Mouse (Mus musculus): ENCODE data around the gene Atp8b3. TPM values are rescaled to one million over a fixed set of nuclear protein-coding genes. Genes with fewer than 3 reads are reported as not detected.
A peak's percentile ranks its signal among the peaks of the same experiment; 100 is the strongest.

Gene Atp8b3
- polyA plus RNA-seq, 1 experiment from 2014 or later, result 0.10 TPM

- Histone ChIP-seq H3K9ac (replicated peaks; ENCODE audit: low read depth) (no peak overlapping the region), H3K4me2 (replicated peaks; ENCODE audit: low read depth, low read length) (0 out of 2 replicates have a peak overlapping the region, but pooled peaks have one; percentile 17), H3K4me1 (ENCODE audit: insufficient read depth, low read depth, low read length) (no peaks in the 10 kb centered on the region), H3K36me3 (ENCODE audit: insufficient read depth, low read length) (no peaks in the 10 kb centered on the region), H3K27me3 (replicated peaks; ENCODE audit: insufficient read depth, low read length) (0 out of 2 replicates have a peak, but pooled peaks cover 3% of the 10 kb centered on the region), H3K27ac (ENCODE audit: low read length) (no peak overlapping the region), H3K4me3 (ENCODE audit: low read depth, low read length) (no peak overlapping the region), H3K9me3 (ENCODE audit: low read length) (no peaks in the 10 kb centered on the region)
- TF ChIP-seq CTCF (IDR thresholded peaks at IDR 0.05) (no peak), EP300 (IDR thresholded peaks at IDR 0.05) (no peak)
- DNase-seq (ENCODE audit: low spot score) (no peak), ATAC-seq (no peak)
- WGBS, result 19% methylated on average over 13 of the region's 13 CpGs
Observed at GRCm38 (mm10) chr10:80535711-80536110, 3.2 kb downstream of the Atp8b3 start.

DNA sequence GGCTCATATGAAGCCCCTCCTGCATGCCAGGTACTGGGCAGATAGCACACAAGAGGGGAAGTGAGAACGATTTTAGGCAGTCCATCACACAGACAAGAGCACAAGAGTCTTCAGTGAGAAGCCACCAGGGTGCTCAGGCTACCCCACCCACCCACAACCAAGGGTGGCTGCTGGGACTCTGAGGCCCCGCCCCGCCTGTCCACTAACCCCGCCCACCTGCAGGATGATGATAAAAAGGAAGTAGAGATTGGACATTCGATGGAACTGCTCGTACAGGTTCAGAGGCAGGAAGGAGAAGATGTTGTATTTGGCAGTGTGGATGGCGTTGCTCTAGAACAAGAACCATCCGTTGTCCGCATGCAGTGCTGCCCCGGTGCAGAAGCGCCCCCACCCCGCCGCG, 3.9 kb downstream of the Atp8b3 start:
- Histone ChIP-seq H3K4me3 (ENCODE audit: low read depth, low read length) (no peak overlapping the region), H3K9ac (replicated peaks; ENCODE audit: low read depth) (no peak overlapping the region), H3K36me3 (ENCODE audit: insufficient read depth, low read length) (no peaks in the 10 kb centered on the region), H3K9me3 (ENCODE audit: low read length) (no peaks in the 10 kb centered on the region), H3K27ac (ENCODE audit: low read length) (no peak overlapping the region), H3K27me3 (replicated peaks; ENCODE audit: insufficient read depth, low read length) (0 out of 2 replicates have a peak, but pooled peaks cover 3% of the 10 kb centered on the region), H3K4me2 (replicated peaks; ENCODE audit: low read depth, low read length) (0 out of 2 replicates have a peak overlapping the region, but pooled peaks have one; percentile 17), H3K4me1 (ENCODE audit: insufficient read depth, low read depth, low read length) (no peaks in the 10 kb centered on the region)
- WGBS, result 6% methylated on average over 14 of the region's 14 CpGs
- TF ChIP-seq CTCF (IDR thresholded peaks at IDR 0.05) (no peak), EP300 (IDR thresholded peaks at IDR 0.05) (no peak)
- DNase-seq (ENCODE audit: low spot score), result no peak
- ATAC-seq, result no peak

DNA sequence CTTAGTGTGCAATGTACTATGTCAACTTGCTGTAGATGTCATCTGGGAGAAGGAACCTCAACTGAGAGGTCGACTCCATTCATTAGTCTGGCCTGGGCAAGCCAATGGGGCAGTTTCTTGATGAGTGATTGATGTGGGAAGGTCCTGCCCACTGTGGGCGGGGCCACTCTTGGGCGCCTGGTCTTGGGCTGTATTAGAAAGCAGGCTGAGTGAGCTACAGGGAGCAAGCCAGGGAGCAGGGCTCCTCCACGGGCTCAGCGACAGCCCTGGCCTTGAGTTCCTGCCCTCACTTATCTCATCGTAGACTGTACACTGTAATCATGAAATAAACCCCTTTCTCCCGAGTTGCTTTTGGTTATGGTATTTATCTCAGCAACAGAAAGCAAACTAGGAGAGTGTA, 5.2 kb downstream of the Atp8b3 start:
- TF ChIP-seq EP300 (IDR thresholded peaks at IDR 0.05) (no peak), CTCF (IDR thresholded peaks at IDR 0.05) (no peak)
- H3K4me2 ChIP-seq (replicated peaks; ENCODE audit: low read depth, low read length), result no peak overlapping the region
- H3K27ac ChIP-seq (ENCODE audit: low read length), result no peak overlapping the region
- 0 out of 2 replicates have a peak, but pooled peaks cover 3% of the 10 kb centered on the region for H3K27me3 ChIP-seq (replicated peaks; ENCODE audit: insufficient read depth, low read length)
- no peaks in the 10 kb centered on the region for H3K36me3 ChIP-seq (ENCODE audit: insufficient read depth, low read length)
- H3K9me3 ChIP-seq (ENCODE audit: low read length), result no peaks in the 10 kb centered on the region
- no peaks in the 10 kb centered on the region for H3K4me1 ChIP-seq (ENCODE audit: insufficient read depth, low read depth, low read length)
- DNase-seq (ENCODE audit: low spot score) (no peak), ATAC-seq (peak; percentile 29; the same call in 1 of the 2 replicates)
- no peak overlapping the region for H3K4me3 ChIP-seq (ENCODE audit: low read depth, low read length)
- no peak overlapping the region for H3K9ac ChIP-seq (replicated peaks; ENCODE audit: low read depth)
- 15% methylated on average over 7 of the region's 7 CpGs for WGBS

DNA sequence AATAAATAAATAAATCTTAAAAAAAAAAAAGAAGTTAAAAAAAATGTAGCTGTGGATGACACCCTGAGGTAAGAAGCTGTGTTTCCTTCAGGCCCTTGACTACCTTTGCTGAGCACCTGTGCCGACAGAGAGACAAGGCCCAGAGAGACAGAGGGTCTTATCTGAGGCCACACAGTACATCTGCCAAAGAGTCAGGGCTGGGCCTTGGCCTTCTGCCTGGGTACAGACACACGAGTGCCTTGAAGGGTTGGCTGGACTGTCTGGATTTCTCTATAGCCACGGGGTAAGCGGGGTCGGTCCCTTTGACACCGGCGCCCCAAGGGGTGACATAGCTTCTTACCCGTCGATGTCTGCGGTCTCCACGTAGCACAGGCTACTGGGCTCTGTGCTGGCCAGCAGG, 6.1 kb downstream of the Atp8b3 start:
- no peaks in the 10 kb centered on the region for H3K36me3 ChIP-seq (ENCODE audit: insufficient read depth, low read length)
- H3K27me3 ChIP-seq (replicated peaks; ENCODE audit: insufficient read depth, low read length), result 0 out of 2 replicates have a peak, but pooled peaks cover 3% of the 10 kb centered on the region
- no peak for ATAC-seq
- H3K4me1 ChIP-seq (ENCODE audit: insufficient read depth, low read depth, low read length), result no peaks in the 10 kb centered on the region
- H3K4me2 ChIP-seq (replicated peaks; ENCODE audit: low read depth, low read length), result no peak overlapping the region
- no peak for TF ChIP-seq CTCF (IDR thresholded peaks at IDR 0.05)
- no peak for TF ChIP-seq EP300 (IDR thresholded peaks at IDR 0.05)
- H3K9ac ChIP-seq (replicated peaks; ENCODE audit: low read depth), result no peak overlapping the region
- DNase-seq (ENCODE audit: low spot score), result no peak
- WGBS, result 90% methylated on average over 11 of the region's 11 CpGs
- H3K4me3 ChIP-seq (ENCODE audit: low read depth, low read length), result no peak overlapping the region
- H3K9me3 ChIP-seq (ENCODE audit: low read length), result no peaks in the 10 kb centered on the region
- H3K27ac ChIP-seq (ENCODE audit: low read length), result no peak overlapping the region

- ATAC-seq (peak; percentile 41; the same call in 1 of the 2 replicates), DNase-seq (ENCODE audit: low spot score) (no peak)
- TF ChIP-seq EP300 (IDR thresholded peaks at IDR 0.05), result no peak
- H3K27ac ChIP-seq (ENCODE audit: low read length), result no peak overlapping the region
- no peaks in the 10 kb centered on the region for H3K4me1 ChIP-seq (ENCODE audit: insufficient read depth, low read depth, low read length)
- WGBS, result 24% methylated on average over 9 of the region's 9 CpGs
- H3K27me3 ChIP-seq (replicated peaks; ENCODE audit: insufficient read depth, low read length), result no peaks in the 10 kb centered on the region
- H3K9ac ChIP-seq (replicated peaks; ENCODE audit: low read depth), result no peak overlapping the region
- no peaks in the 10 kb centered on the region for H3K9me3 ChIP-seq (ENCODE audit: low read length)
- H3K4me3 ChIP-seq (ENCODE audit: low read depth, low read length), result no peak overlapping the region
- no peak overlapping the region for H3K4me2 ChIP-seq (replicated peaks; ENCODE audit: low read depth, low read length)
- H3K36me3 ChIP-seq (ENCODE audit: insufficient read depth, low read length), result no peaks in the 10 kb centered on the region
Observed at GRCm38 (mm10) chr10:80526172-80526571, 12.8 kb downstream of the Atp8b3 start.

DNA sequence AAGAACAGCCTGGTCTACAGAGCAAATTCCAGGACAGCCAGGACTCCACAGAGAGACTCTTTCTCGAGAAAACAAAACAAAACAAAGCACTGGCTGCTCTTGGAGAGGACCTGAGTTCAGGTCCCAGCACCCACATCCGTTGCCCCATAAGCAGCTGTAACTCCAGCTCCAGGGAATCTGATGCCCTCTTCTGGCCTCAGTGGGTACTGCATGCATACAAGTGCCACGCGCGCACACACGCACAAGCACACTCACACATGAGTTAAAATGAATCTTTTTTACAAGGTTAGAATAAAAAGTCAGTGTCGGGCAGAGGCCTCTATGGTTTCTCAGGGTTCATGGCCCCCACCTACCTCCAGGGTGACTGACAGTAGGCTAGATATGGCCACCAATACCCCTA, 15.6 kb downstream of the Atp8b3 start:
- 91% methylated on average over 7 of the region's 7 CpGs for WGBS

DNA sequence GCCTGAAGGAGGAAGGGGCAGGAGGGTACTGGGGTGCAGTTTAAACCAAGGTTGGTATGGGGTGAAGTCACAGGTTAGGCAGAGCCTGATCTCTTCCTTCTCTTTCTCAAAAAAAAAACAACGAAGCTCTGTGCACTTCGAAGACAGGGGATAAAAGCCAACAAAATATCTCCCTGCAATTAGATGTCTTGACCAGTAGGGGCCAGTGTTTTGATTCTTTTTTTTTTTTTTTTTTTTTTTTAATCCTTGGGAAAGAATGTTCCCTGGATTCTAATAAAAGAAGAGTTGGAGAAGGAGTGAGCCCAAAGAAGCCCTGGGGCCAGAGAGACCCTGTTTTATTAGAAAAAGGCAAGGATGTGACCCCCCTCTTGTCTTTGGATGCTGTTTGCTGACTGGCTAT, 19.6 kb downstream of the Atp8b3 start:
- no peak for ATAC-seq
- Histone ChIP-seq H3K36me3 (ENCODE audit: insufficient read depth, low read length) (no peaks in the 10 kb centered on the region), H3K4me3 (ENCODE audit: low read depth, low read length) (no peak overlapping the region), H3K27me3 (replicated peaks; ENCODE audit: insufficient read depth, low read length) (peaks cover 9% of the 10 kb centered on the region; the same call in 1 of the 2 replicates), H3K9me3 (ENCODE audit: low read length) (no peaks in the 10 kb centered on the region), H3K4me2 (replicated peaks; ENCODE audit: low read depth, low read length) (no peak overlapping the region), H3K4me1 (ENCODE audit: insufficient read depth, low read depth, low read length) (no peaks in the 10 kb centered on the region), H3K9ac (replicated peaks; ENCODE audit: low read depth) (no peak overlapping the region), H3K27ac (ENCODE audit: low read length) (no peak overlapping the region)
- no peak for DNase-seq (ENCODE audit: low spot score)
- TF ChIP-seq EP300 (IDR thresholded peaks at IDR 0.05) (no peak), CTCF (IDR thresholded peaks at IDR 0.05) (peak; percentile 36)
- 78% methylated on average over 2 of the region's 2 CpGs for WGBS

More for the DNA sequence above, 15.6 kb downstream of the Atp8b3 start:
- H3K4me1 ChIP-seq (ENCODE audit: insufficient read depth, low read depth, low read length), result no peaks in the 10 kb centered on the region
- no peak for ATAC-seq
- no peaks in the 10 kb centered on the region for H3K27me3 ChIP-seq (replicated peaks; ENCODE audit: insufficient read depth, low read length)
- DNase-seq (ENCODE audit: low spot score), result no peak
- H3K9ac ChIP-seq (replicated peaks; ENCODE audit: low read depth), result no peak overlapping the region
- H3K9me3 ChIP-seq (ENCODE audit: low read length), result no peaks in the 10 kb centered on the region
- H3K27ac ChIP-seq (ENCODE audit: low read length), result no peak overlapping the region
- H3K4me3 ChIP-seq (ENCODE audit: low read depth, low read length), result no peak overlapping the region
- no peaks in the 10 kb centered on the region for H3K36me3 ChIP-seq (ENCODE audit: insufficient read depth, low read length)
- no peak for TF ChIP-seq EP300 (IDR thresholded peaks at IDR 0.05)
- TF ChIP-seq CTCF (IDR thresholded peaks at IDR 0.05), result peak; percentile 46
- H3K4me2 ChIP-seq (replicated peaks; ENCODE audit: low read depth, low read length), result no peak overlapping the region
